Mouse (Mus musculus): ENCODE measurements at regions not wholly inside any gene's neighbourhood (a gene's known extent, or its start where the extent isn't known, plus 50 kb on each side); places are given as distances from the start of the nearest gene placed in this dataset.

- no peak for DNase-seq
These were observed 92.9 kb downstream of the Zfp365 start for GRCm38 (mm10) chr10:67819534-67819933.

GRCm38 (mm10) chr10:67813901-67814300 is 98.6 kb downstream of the Zfp365 start:
- no peak for DNase-seq

GRCm38 (mm10) chr10:67805131-67805530 is 107.3 kb downstream of the Zfp365 start:
- DNase-seq, result peak in 1 of 2 experiments; percentile 20

- no peak for DNase-seq
These were observed 107.8 kb downstream of the Zfp365 start for GRCm38 (mm10) chr10:67804637-67805036.

DNA sequence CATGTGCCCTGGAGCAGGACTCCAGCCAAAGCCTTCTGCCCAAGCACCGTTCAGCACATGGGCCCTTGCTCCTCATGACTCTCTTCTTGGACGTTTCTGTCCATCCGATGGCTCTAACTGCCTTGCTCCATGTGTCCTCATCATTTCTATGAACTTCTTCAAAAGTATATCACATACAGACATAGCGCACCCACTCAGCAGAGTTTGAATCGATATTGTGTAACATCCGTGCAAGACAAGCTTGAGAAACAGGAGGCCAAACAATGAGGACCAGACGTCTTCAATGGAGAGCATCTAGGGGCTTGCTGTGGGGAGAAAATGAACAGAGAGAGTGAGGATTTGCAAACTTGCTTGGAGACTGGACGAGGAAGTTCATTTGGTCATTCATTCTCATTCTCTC is 110.3 kb downstream of the Zfp365 start:
- no peak for DNase-seq

- no peak for DNase-seq
These were observed 110.8 kb downstream of the Zfp365 start for GRCm38 (mm10) chr10:67801619-67802018.

- no peak for DNase-seq
These were observed 113.5 kb downstream of the Zfp365 start for GRCm38 (mm10) chr10:67798991-67799390.

DNA sequence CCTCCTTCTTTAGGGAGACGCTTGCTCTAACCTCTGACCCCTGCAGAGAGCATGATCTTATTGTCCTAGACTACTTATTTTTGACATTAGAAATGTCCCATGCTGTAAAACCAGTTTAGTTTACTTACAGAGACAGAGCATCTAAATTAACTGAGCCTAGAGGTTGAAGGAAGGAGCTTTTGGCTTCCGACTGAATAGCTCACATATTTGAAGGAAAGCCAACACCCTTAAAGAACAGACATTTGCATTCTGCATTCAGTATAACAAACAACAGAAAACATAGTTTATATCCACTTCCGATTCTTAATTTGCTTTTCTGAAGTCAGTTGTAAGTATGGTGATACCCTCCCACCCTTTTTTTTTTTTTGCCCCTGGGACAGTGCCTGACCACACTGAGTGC is 119.3 kb downstream of the Zfp365 start:
- no peak for DNase-seq

DNA sequence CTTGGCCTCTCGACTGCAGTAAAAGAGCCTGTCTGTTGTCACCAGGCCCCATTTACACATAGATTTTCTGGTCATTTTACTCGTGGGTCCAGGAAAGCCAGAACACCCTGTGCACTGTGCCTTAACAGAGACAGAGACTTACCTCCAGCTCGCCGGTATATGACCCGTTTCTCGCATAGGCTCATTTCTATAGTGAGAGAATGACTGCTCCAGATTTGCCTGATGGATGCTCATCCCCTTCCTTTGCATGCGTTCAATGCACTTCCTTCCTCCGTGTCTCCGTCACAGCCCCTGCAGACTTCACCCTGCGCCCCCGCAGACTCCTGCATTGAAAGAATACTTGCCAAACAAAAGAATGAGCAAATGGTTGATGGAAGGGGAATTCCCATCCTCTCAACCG is 122.8 kb downstream of the Zfp365 start:
- DNase-seq, result no peak

GRCm38 (mm10) chr10:67788116-67788515 is 124.3 kb downstream of the Zfp365 start:
- DNase-seq, result no peak

GRCm38 (mm10) chr10:67785563-67785962 is 126.9 kb downstream of the Zfp365 start:
- peak; percentile 25 to 53 for DNase-seq

DNA sequence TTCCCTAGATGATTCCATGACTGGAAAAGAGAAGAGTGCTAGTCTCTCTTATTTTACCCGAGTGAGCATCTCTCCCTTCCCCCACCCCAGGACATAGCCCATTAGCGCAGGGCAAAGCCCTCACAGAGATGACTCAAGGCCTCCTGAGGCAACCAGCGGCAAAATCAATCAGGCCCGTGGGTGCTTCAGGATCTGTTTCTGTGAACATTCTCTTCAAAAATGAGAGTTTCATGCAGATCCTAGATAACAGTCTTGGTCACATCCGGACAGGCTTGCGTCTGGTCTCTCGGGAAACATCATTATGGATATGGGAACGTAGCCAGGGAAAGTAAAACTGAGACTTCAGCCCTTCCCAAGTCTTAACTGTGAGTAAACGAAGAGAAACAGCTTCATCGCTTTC is 134.1 kb downstream of the Zfp365 start:
- no peak for DNase-seq

GRCm38 (mm10) chr10:67777721-67778120 is 134.7 kb downstream of the Zfp365 start:
- DNase-seq, result no peak

GRCm38 (mm10) chr10:67776851-67777250 is 135.6 kb downstream of the Zfp365 start:
- no peak for DNase-seq

DNA sequence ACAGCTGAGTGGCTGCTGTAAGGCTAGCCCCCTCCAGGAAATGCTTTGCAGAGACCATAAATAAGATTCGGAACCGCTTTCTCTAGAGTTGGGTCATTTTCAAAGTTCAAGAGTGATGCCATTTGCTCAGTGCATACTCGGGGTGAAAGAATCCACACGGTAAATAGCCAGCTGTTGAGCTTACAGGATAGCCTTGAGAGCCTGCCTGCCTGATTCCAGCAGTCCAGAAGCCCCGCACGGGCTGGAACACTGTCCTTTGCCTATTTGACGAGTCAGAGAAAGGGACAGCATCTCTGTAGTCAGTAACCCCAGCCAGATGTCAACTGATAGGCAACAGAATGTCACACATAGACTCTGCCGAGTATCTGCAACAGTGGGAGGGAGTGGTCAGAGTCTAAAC is 140.7 kb downstream of the Zfp365 start:
- DNase-seq, result no peak

GRCm38 (mm10) chr10:67766099-67766498 is 146.4 kb downstream of the Zfp365 start:
- DNase-seq, result peak; percentile 65 to 67

DNA sequence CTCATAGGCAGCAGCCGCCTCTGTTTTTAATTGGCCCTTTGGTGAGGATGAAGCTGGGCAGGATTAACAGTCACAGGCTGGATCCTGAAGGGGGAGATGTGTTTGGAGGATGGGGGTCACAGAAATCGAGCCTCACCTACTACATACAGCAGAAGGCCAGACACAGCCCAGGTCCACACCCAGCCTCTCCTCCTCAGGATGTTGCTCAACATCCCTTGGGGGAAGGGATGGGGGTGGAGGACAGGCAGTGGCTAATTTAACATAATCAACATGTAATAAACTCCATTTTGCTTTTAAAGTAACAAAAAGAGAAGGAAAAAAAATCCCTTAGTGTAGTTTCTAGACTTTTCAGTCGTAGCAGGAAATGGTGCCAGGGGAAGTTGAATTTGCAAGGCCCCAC is 152.0 kb downstream of the Zfp365 start:
- peak; percentile 18 to 27 for DNase-seq

- no peak for DNase-seq
These were observed 164.3 kb downstream of the Zfp365 start for GRCm38 (mm10) chr10:67748121-67748520.

DNA sequence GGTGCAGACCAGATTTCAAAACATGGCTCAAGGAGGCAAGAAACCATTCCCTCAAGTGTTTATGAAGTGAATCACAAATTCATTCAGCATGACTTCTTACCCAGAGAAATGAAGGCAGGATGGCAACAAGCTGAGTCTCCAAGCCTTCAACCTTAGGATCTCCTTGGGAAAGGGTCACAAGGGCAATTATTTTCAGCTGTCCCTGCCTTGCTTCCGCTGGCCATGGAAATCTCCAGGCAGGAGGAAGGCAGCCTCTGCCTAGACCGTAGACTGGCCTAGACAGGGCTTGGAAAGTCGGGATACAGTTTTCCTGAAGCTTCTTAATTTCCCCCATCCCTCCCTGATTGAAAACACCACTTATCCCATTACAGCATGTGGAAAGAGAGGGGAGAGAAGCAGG is 165.0 kb downstream of the Zfp365 start:
- DNase-seq, result no peak

DNA sequence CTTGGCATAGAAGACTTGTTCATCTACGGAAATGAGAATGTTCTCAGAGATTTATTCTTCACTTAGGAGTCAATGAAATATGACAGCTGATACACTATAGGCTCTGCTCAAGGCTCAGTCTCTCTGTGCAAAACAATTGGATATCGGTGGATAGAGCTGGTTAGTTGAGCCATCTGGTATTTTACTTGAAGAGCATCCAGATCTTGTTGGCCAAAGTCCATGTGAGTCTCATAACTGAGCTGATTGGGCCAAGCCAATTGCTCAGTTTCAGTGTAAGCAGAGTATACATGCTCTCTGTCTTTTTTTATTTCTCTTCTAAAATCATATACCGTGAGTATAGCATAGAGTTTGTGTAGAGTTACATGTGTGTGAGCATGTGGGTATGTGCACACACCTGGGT is 166.3 kb downstream of the Zfp365 start:
- no peak for DNase-seq

GRCm38 (mm10) chr10:67743561-67743960 is 168.9 kb downstream of the Zfp365 start:
- no peak for DNase-seq

DNA sequence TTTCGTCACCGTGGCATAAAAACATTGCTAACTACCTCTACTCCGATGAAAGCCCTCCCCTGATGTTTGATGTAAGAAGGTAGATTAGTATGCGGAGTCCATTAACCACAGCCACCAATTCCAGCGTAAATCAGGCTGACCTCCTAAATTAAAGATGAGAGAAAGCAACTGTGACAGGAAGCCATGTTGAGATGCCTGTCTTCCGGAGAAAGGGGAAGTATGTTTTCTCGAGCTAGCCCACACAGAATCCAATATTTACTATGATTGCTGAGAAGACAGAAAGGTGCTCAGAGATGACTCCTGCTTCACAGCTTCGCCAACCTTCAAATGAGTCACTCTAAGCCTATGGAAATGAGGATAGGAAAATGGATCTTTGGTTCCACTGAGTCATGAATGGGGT is 169.6 kb downstream of the Zfp365 start:
- DNase-seq, result no peak

DNA sequence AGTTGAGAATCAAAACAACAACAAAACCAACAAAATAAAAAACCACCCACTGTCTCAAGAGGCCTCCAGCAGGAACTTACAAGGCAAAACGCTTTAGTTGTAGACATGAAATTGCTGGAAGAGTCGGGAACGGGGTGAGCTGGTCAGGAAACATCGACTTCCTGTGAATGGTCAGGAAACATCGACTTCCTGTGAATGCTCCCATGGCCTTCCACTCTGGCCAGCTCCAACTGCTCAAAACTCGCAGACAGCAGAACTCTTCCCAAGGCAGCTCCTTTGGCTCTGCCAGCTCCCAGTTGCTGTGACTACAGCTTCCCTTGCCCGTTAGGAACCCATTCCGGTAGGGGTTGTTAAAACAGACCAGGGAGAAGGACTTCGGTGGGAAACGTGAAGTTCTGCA is 170.2 kb downstream of the Zfp365 start:
- DNase-seq, result peak; percentile 9 to 12

- DNase-seq, result no peak
These were observed 173.3 kb downstream of the Zfp365 start for GRCm38 (mm10) chr10:67739199-67739598.

DNA sequence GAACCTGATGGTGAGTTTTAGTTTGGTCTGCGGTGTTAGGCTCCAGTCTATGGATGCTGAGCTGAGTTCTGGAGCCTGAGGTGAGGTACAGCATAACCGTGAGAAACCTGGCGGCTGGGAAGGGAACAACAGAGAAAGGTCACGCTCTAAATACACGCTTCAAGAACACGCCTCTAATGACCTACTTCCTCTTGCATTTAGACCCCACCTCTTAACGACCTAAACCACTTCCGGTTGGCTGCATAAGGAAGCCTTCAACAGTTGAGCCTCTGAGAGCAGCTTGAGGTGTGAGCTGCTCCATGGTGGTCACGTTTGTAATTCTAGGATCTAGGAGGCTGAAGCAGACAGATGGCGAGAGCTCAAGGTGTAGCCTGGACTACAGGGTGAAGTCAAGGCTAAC is 175.8 kb downstream of the Zfp365 start:
- DNase-seq, result no peak

All from adrenal gland, postnatal 36 days (tissue).